Mouse (Mus musculus) monocyte, adult 2 months (primary cell): ENCODE measurements around the gene Olfr64.

Experiments
- DNase-seq, 2 experiments: peaks; one replicate each; pipeline ENCODE4 v3.0.0; 2022; ENCODE audit warnings: low spot score in 2 of 2, low read depth in 1 of 2

Olfr64 gene

DNA sequence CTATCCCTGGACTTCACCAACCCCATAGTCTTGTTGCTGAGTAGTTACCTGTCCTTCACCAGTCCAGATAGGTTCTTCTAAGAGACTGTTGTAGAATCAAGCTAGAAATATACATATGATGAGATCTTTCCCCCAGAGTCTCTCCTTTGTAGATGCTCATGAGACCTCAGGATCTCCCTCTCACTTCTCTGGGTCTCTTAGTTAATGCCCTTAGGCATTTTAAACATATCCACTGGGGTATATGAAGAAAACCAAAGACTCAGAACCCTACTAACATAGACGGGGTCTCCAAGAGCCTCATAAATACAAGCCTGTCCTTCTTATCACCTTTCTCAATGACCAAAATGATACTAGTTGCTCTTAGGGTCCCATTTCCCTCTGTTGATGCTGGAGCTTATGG lies at the start of gene Olfr64:
Olfr64 (minus strand) TSS at position 101 of the 400 bp plus-strand sequence.
- no peak for DNase-seq

DNA sequence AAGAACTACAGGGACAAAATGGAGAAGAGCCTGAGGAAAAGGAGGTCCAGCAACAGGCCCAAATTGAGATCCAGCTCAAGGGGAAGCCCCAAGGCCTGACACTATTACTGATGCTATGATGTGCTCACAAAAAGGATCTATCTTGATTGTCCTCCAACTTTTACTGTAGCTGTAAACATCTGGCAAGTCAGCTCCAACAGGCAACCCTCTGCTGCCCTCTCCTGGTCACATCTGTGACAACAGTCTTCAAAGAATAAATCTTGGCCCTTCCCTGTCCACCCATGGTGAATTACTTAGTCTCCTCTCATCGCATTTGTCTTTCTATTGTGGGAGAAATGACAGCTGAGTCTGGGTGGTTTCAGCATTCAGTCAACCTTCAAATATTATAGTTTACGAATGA lies 48.4 kb upstream of the Olfr64 start:
- no peak for DNase-seq

- no peak for DNase-seq
These were observed 40.0 kb upstream of the Olfr64 start, which contains the start of gene Olfr632 for GRCm38 (mm10) chr7:103934264-103934663. Gene Olfr632 (plus strand): TSS chr7:103934347.

DNA sequence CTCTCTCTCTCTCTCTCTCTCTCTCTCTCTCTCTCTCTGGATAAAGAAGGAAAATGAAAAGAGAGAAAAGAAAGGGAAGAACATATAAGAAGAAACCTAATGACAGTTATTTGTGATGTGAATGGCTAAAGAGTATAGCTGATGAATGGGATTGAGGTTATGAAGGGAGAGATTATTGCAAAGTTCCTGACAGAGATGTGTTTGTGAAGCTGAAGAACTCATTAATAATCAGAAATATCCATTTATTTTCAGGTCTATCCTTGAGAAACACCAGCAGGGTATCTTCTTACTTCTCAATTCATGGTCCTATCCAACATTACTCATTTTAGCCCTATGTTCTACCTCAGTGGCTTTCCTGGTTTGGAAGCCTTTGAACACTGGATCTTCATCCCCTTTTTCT lies 34.2 kb upstream of the Olfr64 start, which contains the start of gene Olfr631:
Olfr631 (plus strand) TSS at position 301 of the 400 bp plus-strand sequence.
- no peak for DNase-seq

- no peak for DNase-seq
These were observed 21.1 kb upstream of the Olfr64 start for GRCm38 (mm10) chr7:103915338-103915737.

- DNase-seq = no peak
These were observed 18.8 kb upstream of the Olfr64 start for GRCm38 (mm10) chr7:103912969-103913511.

DNA sequence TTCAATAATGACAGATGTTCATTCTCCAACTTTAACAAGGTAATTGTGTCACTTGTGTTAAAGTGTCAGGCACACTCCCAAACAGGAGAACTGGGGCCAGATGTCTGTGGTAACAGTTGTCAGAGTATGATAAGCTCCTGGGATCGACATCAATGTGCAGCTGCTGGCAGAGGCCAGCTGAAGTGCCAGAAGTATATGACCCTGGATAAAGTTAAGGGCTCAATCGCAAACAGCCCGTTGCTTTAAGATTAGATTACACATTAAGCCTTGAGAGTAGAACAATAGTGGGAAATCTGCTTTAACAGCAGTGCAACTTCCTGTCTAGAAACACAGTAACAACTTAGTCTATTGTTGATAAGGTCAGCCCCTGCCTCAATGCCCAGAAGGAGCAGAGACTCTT lies 15.8 kb upstream of the Olfr64 start:
- DNase-seq = no peak

DNA sequence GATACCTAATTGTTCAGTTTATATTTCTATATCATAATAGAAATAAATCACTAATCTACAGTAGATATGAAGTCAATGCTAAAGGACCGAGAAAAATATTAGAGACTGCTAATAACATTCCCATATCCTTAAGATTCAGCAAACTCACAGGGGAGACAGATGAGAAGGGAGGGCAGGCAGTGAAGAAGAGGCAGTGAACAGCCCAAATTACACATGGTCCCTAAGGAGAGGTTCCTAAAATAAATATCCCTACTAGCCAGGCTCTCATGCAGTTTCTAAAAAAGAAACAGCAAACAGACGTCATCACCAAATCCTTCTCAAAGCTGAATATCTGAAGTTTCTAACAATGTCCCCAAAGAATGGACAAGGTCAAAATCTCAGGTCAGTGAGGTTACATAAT lies 8.9 kb upstream of the Olfr64 start, which contains the start of gene Olfr65:
Olfr65 (plus strand) TSS at position 301 of the 400 bp plus-strand sequence.
- no peak for DNase-seq

GRCm38 (mm10) chr7:103886152-103886551 lies 8.1 kb downstream of the Olfr64 start, which contains the start of gene Olfr66:
Gene Olfr66 (minus strand): TSS chr7:103886252.
- no peak for DNase-seq

DNA sequence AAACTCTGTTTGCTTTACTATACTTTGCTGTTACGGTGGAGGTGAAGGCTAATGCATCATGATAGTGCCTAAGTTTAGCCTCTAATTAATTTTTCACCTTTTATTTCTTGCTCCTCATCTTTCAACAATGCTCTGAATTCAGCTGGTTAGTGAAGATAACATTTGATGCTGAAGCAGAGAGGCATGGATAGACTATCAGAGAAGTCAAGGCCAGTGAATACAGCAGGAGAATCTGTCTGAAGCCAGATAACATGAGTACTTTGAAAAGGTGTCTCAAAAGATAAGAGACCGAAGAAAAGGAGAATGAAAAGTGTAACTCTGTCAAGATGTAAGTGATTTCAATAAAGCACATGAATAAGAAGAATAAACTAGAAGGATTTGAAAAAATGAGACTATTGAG lies 17.2 kb downstream of the Olfr64 start:
- DNase-seq = no peak

GRCm38 (mm10) chr7:103874451-103874850 lies 19.8 kb downstream of the Olfr64 start:
- no peak for DNase-seq

- no peak for DNase-seq
These were observed 21.2 kb downstream of the Olfr64 start for GRCm38 (mm10) chr7:103873064-103873463.

DNA sequence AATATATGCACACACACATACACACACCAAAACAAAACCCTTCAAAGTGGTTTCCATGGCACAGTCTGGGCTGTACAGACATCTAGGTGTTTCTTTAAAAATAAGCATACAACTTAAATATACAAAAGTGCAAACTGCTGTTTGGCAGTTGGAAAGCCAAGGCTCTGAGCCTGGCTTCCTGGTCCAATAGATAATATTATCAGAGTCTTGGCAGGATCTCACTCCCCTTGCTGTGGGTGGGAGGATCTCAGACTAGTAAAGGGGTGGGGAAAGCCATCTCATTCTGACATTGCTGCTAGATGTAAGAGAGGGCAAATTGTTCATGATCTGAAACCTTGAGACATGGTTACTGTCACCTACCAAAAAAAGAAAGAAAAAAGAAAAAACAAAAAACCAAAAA lies 23.6 kb downstream of the Olfr64 start:
- DNase-seq = no peak

DNA sequence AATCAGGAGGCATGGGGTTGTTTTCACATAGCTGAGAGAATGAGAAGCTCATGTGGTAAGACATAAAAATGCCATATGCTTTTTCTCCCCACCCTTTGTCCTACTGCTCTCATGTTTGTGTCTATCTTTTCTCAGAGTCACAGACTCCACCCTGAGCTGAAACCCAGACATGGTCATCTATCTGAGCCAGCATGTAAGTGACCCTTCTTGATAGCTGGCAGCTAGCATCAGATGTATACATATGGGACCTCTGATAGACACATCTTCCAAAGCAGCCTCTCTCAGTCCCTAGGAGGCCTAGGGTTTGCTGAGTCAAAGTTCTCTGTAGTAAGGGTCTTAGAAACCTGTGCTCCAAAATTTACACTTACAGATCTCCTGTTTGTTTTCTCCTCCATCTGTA lies 28.6 kb downstream of the Olfr64 start:
- no peak for DNase-seq

DNA sequence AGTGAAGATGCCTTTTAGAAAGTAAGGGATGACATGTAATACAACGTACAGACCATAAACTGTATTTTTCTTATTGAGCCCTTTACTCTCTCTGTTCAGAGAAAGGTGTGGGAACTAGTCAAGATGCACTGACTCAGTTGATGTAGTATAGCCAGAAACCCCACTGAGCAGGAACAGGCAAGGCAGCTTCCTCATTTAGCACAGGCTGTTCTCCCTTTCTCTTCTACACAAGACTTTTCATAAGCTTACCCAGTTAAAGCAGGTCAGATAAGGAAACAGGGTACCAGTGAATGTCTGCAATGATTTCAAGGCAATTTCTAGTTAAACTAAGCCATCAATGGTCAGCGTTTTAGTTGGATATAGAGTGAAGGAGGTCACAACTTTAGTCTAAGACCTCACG lies 32.8 kb downstream of the Olfr64 start:
- no peak for DNase-seq

DNA sequence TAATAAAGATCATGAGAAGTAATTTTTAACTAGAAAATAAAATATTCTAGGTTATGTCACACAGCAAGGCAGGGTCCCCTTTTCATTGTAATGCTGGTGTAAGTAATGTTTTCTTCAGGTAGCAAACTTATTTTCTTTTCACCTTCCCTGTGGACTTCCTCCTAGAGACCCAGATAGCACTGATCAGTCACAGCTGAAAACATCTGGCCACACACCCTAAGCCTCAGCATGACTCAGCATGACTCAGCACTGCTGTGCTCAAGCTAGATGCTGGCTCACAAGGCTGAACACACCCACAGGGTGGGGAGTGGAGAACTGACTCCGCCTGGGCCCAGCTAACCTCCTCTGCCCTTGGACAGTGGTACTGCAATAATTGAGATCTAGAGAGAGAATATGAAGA lies 33.4 kb downstream of the Olfr64 start:
- DNase-seq = no peak

DNA sequence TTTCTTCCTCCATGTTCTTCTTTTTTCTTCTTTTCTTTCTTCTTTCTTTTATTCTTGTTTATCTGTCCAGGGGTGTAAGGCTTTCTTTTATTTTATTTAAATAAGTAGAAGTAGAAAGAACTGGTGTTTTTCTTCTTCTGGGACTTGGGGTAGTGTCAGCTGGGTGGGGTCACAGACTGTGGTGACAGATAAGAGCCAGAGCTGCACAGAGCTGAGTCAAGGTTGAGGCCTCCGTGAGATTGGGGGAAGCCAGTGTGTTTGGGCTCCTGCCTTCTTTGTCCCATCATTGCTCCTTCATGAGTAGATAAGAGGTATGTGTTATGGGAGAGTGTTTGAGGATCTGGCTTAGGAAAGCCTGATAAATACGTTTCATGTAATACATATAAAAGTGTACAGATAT lies 35.2 kb downstream of the Olfr64 start:
- DNase-seq = no peak

DNA sequence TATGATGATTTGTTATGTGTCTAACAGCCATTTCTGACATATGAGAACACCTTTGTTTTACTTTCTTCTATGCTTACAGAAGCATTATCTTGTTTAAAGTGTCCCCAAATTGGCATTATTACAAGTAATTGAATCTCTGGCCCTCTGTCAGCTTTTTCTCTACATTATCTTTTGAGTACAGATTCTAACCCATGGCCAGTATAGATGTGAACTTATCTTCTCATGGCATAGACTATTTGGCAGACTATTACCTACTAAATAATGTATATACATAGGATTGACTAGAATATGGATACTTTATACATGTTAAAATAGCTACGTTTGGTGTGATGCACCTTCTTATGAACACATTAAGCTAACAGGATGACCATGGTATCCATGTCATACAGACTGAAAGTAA lies 39.6 kb downstream of the Olfr64 start:
- no peak for DNase-seq

GRCm38 (mm10) chr7:103853090-103853489 lies 41.2 kb downstream of the Olfr64 start, which contains the start of gene Hbb-y:
Gene Hbb-y (minus strand): TSS chr7:103853216.
- no peak for DNase-seq

DNA sequence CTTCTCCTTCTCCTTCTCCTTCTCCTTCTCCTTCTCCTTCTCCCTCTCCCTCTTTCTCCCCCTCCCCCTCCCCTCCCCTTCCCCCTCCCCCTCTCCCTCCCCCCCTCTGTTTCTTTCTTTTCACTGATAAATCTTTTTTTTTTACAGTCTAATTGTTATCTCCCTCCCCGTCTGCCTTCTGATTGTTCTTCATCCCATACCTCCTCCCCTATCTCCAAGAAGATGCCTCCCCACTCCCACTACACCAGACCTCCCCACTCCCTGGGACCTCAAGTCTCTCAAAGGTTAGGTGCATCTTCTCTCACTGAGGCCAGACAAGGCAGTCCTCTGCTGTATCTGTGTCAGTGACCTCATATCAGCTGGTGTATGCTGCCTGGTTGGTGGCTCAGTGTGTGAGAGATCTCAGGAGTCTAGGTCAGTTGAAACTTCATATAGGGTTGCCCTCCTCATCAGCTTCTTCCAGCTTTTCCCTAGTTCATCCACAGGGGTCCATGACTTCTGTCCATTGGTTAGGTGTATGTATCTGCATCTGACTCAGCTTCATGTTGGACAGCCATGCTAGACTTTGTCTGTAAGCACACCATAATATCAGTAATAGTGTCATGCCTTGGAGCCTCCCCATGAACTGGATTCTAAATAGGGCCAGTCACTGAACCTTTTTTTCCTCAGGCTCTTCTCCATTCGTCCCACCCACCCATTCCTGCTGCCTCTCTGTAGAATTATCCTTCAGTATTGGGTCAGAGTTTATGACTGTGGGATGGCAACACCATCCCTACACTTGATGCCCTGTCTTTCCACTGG lies 49.6 kb downstream of the Olfr64 start:
- no peak for DNase-seq

DNA sequence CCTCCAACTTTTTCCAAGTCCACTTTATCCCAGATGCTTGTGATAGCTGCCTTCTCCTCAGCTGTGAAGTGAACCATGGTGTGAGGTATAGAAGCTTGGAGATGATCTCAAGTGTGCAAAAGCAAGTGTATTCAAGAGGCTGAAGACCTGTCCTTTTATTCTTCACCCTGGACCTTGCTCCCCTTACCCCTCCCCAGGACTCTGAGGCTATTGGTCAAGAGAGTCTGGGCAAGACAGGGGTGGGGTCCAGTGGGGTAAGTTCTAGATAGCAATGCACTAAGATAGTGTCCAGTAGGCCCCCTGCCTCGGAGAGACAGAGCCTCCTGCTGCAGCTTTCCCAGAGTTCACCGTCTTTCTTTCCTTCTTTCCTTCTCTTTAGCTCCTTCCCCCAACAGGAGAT lies 51.3 kb downstream of the Olfr64 start, which contains the start of gene Hbb-bh1:
Hbb-bh1 (minus strand) TSS at position 131 of the 400 bp plus-strand sequence.
- DNase-seq = no peak

GRCm38 (mm10) chr7:103840268-103840667 lies 54.0 kb downstream of the Olfr64 start, which contains the start of gene Hbb-bh2:
Gene Hbb-bh2 (minus strand): TSS chr7:103840520.
- DNase-seq = no peak
